Mouse (Mus musculus) hindbrain, embryonic 14.5 days (tissue): ENCODE data around the gene Tm7sf3. TPM values are rescaled to one million over a fixed set of nuclear protein-coding genes. Genes with fewer than 3 reads are reported as not detected.

Experiments
- ATAC-seq: fragments of 200-750 bp; cut with Nextera tagmentation; 2 replicates; pipeline ENCODE4 v1.8.0; 2017; ENCODE audit warnings: moderate number of reproducible peaks, mild to moderate bottlenecking, moderate TSS enrichment, moderate library complexity; ENCODE audit not compliant: low FRiP score
- DNase-seq: peaks from one replicate; pipeline ENCODE4 v3.0.0-alpha.2; 2015; ENCODE audit warnings: low spot score
- H3K27ac ChIP-seq: fragments of 300-500 bp; sonication (generic); 2 replicates; pipeline ENCODE4 v1.5.1; 2014; ENCODE audit warnings: mild to moderate bottlenecking, moderate library complexity
- H3K27me3 ChIP-seq: fragments of 300-500 bp; sonication (generic); 2 replicates; pipeline ENCODE4 v1.6.1; 2014; ENCODE audit warnings: mild to moderate bottlenecking, low read length, mixed read lengths; ENCODE audit not compliant: control insufficient read depth, insufficient read depth
- H3K36me3 ChIP-seq: fragments of 300-500 bp; sonication (generic); replicated peaks from 2 replicates; pipeline ENCODE4 v1.6.1; 2014; ENCODE audit not compliant: control insufficient read depth, insufficient read depth
- H3K4me1 ChIP-seq: fragments of 300-500 bp; sonication (generic); replicated peaks from 2 replicates; pipeline ENCODE4 v1.6.1; 2014; ENCODE audit warnings: antibody characterized with exemption, low read length, mixed read lengths; ENCODE audit not compliant: control insufficient read depth, insufficient read depth
- H3K4me2 ChIP-seq: fragments of 300-500 bp; sonication (generic); replicated peaks from 2 replicates; pipeline ENCODE4 v1.6.1; 2014; ENCODE audit warnings: mild to moderate bottlenecking, moderate library complexity
- H3K4me3 ChIP-seq: fragments of 300-500 bp; sonication (generic); replicated peaks from 2 replicates; pipeline ENCODE4 v1.5.1; 2014; ENCODE audit warnings: mild to moderate bottlenecking, low read length
- H3K9ac ChIP-seq: fragments of 300-500 bp; sonication (generic); 2 replicates; pipeline ENCODE4 v1.6.1; 2014
- H3K9me3 ChIP-seq: fragments of 300-500 bp; sonication (generic); 2 replicates; pipeline ENCODE4 v1.6.1; 2016; ENCODE audit warnings: low read length; ENCODE audit not compliant: control insufficient read depth
- WGBS: fragments of 180-500 bp; shearing (Covaris S2); extraction: QIAGEN DNeasy Blood & Tissue Kit; methylation state at CpG from one replicate; pipeline ENCODE4 v1.1.7; 2014; 5-methylcytosine and 5-hydroxymethylcytosine counted together
- polyA plus RNA-seq: library from polyadenylated mRNA; unstranded; fragments of >200 nt; fragmentation: Nextera tagmentation; extraction: Ambion mirVana; gene quantifications from 2 replicates; pipeline ENCODE4 v1.2.1, GENCODE M21; 2014

Gene Tm7sf3
- polyA plus RNA-seq, 1 experiment from 2014 or later: 33.4 TPM

DNA sequence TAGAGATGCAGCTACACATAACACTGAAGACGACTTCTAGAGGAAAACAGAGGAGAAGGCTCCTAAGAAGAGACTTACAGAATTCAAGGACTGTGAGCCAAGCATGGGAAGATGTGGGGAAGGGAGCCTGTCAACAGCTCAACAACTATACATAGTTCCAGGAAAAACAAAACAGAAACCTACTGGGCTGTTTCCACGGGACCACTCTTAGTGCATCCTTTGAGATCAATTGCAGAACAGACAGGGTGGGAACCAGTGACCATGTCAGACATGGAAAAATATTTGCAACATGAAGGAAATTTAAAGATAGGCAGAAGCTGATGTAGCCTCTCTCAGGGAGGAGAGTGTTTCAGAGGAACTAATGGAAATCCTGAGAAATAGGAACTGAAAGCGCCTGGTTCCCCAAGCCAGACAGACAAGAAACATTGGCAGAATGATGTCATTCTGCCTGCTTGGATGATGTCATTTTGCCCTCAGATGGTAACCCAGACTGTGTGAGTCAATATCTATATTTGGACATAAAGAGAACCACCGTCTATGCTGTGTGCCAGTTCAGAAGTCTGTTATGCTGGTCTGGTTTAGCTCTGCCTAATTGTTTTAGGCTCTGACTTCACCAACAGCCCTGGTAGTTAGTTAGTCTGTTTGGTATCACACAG is 32.4 kb upstream of the Tm7sf3 start:
- Histone ChIP-seq H3K4me2 (no peak overlapping the region), H3K9ac (no peak overlapping the region), H3K9me3 (no peaks in the 10 kb centered on the region), H3K27me3 (no peaks in the 10 kb centered on the region), H3K4me1 (no peaks in the 10 kb centered on the region), H3K4me3 (no peak overlapping the region), H3K36me3 (no peaks in the 10 kb centered on the region), H3K27ac (no peak overlapping the region)
- DNase-seq (no peak), ATAC-seq (no peak)
- WGBS: 91% methylated on average over 4 of the region's 4 CpGs

DNA sequence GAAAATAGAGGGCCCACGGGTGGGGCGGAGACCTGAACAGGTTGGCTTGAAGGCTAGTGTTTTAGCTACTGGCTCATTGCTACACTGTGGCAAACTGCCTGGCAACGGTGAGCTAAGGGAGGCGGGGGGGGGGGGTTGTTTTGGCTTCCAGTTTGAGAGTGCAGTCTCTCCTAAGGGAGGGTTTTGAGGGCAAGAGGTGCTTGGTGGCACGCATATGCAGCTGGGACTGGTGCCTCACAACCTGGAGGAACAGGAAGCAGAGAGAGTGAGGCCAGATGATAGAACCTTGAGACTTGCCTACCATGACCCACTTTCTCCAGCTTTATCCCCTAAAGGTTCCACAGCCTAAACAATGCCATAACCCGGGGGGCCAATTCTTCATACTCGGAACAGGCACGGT is 31.8 kb upstream of the Tm7sf3 start:
- H3K4me2 ChIP-seq: no peak overlapping the region
- WGBS: 84% methylated on average over 8 of the region's 8 CpGs

DNA sequence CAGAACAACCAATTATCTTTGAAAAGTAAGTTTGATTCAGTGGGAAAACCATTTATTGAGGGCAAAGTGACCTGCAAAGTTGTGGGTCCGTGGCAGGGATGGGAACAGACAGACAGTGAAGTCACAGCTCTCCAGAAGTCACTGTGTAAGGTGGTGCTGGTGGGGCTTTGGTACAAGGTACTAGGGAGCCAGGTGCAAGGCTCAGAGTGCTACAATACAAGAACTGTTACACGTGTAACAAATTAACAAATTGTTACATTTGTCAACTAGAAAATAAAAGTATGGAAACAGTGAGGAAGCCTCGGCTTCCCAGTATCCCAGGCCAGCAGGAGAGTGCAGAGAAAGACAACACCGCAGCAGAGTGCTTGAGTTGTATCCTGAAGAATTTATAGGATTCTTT is 31.1 kb upstream of the Tm7sf3 start:
- no peak for ATAC-seq
- Histone ChIP-seq H3K4me1 (no peaks in the 10 kb centered on the region), H3K27me3 (no peaks in the 10 kb centered on the region), H3K36me3 (no peaks in the 10 kb centered on the region), H3K9ac (no peak overlapping the region), H3K4me3 (no peak overlapping the region), H3K9me3 (no peaks in the 10 kb centered on the region), H3K4me2 (no peak overlapping the region), H3K27ac (no peak overlapping the region)
- WGBS: 87% methylated on average over 4 of the region's 4 CpGs
- DNase-seq: no peak

More for the DNA sequence above, 31.8 kb upstream of the Tm7sf3 start:
- Histone ChIP-seq H3K27ac (no peak overlapping the region), H3K4me3 (no peak overlapping the region), H3K9ac (no peak overlapping the region), H3K9me3 (no peaks in the 10 kb centered on the region), H3K36me3 (no peaks in the 10 kb centered on the region), H3K4me1 (no peaks in the 10 kb centered on the region), H3K27me3 (no peaks in the 10 kb centered on the region)
- DNase-seq (no peak), ATAC-seq (no peak)

DNA sequence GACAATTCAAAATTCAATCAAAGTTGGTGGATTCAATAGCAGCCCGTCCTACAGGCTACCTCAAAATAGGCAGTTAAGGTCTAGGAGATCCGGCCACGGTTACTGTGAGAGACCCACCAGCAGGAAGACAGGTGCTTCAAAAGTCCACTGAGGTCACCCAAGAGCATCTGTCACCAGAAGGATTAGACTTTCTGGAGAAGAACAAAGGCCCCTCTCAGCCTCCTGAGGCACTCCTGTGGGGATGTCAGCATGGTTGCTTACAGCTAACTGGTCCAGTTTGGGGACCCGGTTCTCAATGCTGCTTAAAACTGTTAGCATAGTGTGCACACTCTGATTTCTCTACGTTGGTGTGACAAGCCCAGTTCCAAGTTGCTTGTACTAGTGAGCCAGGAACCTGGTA is 29.5 kb upstream of the Tm7sf3 start:
- no peak overlapping the region for H3K4me2 ChIP-seq
- no peaks in the 10 kb centered on the region for H3K36me3 ChIP-seq
- no peak for ATAC-seq
- H3K9ac ChIP-seq: no peak overlapping the region
- H3K9me3 ChIP-seq: no peaks in the 10 kb centered on the region
- H3K4me1 ChIP-seq: no peaks in the 10 kb centered on the region
- no peak overlapping the region for H3K27ac ChIP-seq
- WGBS: 71% methylated on average over 5 of the region's 5 CpGs
- no peak overlapping the region for H3K4me3 ChIP-seq
- DNase-seq: no peak
- H3K27me3 ChIP-seq: no peaks in the 10 kb centered on the region

DNA sequence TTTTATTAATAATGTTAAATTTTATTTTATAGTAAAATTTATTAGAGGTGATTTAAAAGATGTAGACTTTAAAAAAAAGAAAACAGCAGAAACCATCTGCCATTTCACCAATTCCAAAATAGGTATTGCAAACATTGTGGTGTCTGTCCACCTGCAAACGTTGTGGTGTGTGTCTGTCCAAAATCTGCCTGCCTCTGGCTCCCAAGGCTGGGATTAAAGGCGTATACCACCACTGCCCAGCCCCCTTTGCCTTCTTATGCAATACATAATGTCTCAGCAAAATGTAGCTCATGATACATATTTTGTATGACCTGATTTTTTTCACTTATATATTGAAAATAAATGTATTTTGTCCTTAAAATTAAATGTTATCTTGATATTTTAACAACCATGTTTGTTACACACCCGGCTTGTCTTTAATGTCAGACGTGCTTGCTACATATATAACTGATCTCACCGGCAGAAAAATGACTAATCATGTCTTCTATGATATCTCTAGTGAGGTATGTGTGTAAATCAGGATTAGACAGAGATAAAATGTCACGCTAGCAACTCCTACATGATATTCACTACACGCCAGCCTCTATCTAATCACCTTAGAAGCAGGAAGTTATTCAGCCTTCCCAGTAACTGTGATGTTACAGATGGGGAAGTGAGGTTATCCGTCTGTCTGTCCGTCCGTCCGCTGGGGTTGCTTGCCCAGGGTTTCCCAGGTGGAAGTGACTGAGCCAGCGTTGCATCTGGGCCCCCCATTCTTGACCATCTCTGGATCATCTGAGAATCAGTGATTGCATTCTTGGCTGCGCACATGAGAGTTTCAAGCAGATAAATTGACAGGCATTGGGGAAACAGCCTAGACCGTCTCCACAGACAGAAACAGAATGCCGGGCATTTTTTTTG is 28.6 kb upstream of the Tm7sf3 start:
- no peaks in the 10 kb centered on the region for H3K27me3 ChIP-seq
- WGBS: 90% methylated on average over 15 of the region's 15 CpGs
- ATAC-seq: no peak

DNA sequence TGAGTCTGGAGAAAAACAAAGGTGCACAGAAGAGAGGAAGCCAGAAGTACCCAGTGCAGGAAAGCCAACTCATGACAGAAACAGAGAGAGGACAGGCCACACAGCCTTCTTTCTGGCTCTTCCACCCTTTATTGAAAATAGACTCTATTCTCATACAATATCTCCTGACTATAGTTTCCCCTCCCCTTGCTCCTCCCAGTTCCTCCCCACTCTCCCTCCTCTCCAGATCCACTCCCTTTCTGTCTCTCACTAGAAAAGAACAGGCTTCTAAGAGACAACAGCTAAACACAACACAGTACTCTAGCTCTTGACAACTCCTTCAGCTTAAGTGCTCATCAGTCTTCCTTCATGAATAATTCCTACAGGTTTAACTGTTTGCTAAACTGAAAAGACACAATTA is 26.0 kb upstream of the Tm7sf3 start:
- ATAC-seq: no peak
- no peak for DNase-seq

More for the DNA sequence above, 28.6 kb upstream of the Tm7sf3 start:
- H3K9ac ChIP-seq: no peak overlapping the region
- no peak for DNase-seq
- no peak overlapping the region for H3K4me3 ChIP-seq
- H3K36me3 ChIP-seq: no peaks in the 10 kb centered on the region
- H3K4me1 ChIP-seq: no peaks in the 10 kb centered on the region
- no peak overlapping the region for H3K4me2 ChIP-seq
- H3K27ac ChIP-seq: no peak overlapping the region
- no peaks in the 10 kb centered on the region for H3K9me3 ChIP-seq

DNA sequence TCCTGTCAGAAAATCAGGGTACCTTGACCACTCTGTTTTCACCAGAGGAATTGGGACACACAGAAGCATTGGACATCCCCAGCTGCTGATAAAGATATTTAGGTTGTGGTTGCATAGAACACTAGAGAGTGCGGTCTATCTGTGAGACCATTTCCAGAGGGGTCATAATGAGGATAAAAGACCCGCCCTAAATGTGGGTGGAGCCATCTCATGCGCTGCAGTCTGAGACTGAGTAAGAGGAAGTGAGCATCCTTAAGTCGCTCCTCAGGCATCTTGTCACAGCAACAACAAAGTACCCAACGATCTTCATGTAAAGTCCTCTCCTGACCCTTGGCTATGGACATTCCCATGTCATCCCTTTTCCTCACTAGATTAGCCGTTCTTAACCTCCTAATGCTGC is 24.2 kb upstream of the Tm7sf3 start:
- Histone ChIP-seq H3K27me3 (no peaks in the 10 kb centered on the region), H3K27ac (no peak overlapping the region), H3K4me1 (no peaks in the 10 kb centered on the region), H3K9me3 (no peaks in the 10 kb centered on the region), H3K36me3 (no peaks in the 10 kb centered on the region), H3K4me2 (no peak overlapping the region), H3K9ac (no peak overlapping the region), H3K4me3 (no peak overlapping the region)
- DNase-seq: no peak
- WGBS: 89% methylated on average over 6 of the region's 6 CpGs
- ATAC-seq: no peak

More for the DNA sequence above, 26.0 kb upstream of the Tm7sf3 start:
- H3K9me3 ChIP-seq: no peaks in the 10 kb centered on the region
- no peak overlapping the region for H3K9ac ChIP-seq
- no peak overlapping the region for H3K4me2 ChIP-seq
- H3K36me3 ChIP-seq: no peaks in the 10 kb centered on the region
- H3K27me3 ChIP-seq: no peaks in the 10 kb centered on the region
- H3K27ac ChIP-seq: no peak overlapping the region
- no peaks in the 10 kb centered on the region for H3K4me1 ChIP-seq
- no peak overlapping the region for H3K4me3 ChIP-seq

DNA sequence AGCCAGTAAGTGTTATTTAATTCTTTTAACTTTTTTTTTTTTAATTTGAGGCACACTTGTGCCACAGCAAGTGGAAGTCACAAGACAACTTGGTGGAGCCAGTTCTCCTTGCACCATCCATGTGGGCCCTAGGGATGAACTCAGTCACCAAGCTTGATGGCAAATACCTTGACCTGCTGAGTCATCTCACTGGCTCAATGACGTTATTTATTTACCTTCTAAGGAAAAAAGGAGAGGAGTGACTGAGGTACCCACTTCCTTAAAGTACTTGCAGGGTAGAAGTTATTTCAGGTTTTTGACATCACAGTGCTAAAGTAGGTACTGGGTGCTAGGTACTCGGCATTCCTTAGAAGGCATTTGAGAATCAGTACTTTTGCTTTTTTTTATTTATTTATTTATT is 22.8 kb upstream of the Tm7sf3 start:
- Histone ChIP-seq H3K27ac (no peak overlapping the region), H3K9ac (no peak overlapping the region), H3K4me1 (no peaks in the 10 kb centered on the region), H3K4me3 (no peak overlapping the region), H3K36me3 (no peaks in the 10 kb centered on the region), H3K4me2 (no peak overlapping the region), H3K9me3 (no peaks in the 10 kb centered on the region), H3K27me3 (no peaks in the 10 kb centered on the region)
- DNase-seq: no peak
- WGBS: 87% methylated on average over 2 of the region's 2 CpGs
- no peak for ATAC-seq

DNA sequence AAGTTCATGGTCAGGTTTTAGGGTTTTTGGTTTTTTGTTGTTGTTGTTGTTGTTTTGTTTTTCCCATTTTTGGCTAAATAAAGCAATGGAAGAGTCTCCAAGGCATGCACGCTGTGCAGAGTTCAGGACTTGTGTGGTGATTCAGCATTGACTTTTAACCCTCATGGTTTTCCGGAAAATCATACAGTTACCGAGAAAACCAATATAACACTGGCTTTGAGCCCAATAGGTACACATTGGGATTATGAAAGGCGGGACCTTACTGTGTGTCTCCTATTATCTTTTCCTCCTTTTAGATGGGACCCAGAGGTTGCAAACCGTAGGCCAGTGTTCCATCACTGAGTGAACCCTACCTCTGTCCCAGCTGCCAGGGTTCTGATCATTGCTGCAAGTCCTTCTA is 22.3 kb upstream of the Tm7sf3 start:
- WGBS: 97% methylated on average over 5 of the region's 5 CpGs
- Histone ChIP-seq H3K4me2 (no peak overlapping the region), H3K4me1 (no peaks in the 10 kb centered on the region), H3K27me3 (no peaks in the 10 kb centered on the region), H3K36me3 (no peaks in the 10 kb centered on the region), H3K9me3 (no peaks in the 10 kb centered on the region), H3K27ac (no peak overlapping the region), H3K4me3 (no peak overlapping the region), H3K9ac (no peak overlapping the region)
- no peak for ATAC-seq
- no peak for DNase-seq
